10 mouse cellular contexts compared by ENCODE assay signal in genomic region chr2:58195346-58195745, GRCm38 (mm10). TPM values are rescaled to one million over a fixed set of nuclear protein-coding genes. Genes with fewer than 3 reads are reported as not detected.
A peak's percentile ranks its signal among the peaks of the same experiment; 100 is the strongest.
DNase-seq lines count a peak whose midpoint lies in the region; ATAC-seq lines count a peak whose summit lies in the region.
"Had no signal": no experiment of that assay in that cellular context is flagged by ENCODE, and none has a peak within 500 bp of the region (broad histone marks: within the 10 kb centered on the region; RNA-seq: fewer than 3 reads in every experiment).

Gene Cytip, minus strand, starts transcription at chr2:58195532.

- ATAC-seq in intestine, embryonic 15.5 days, result peak; percentile 44; the same call in 1 of the 2 replicates
- peak; percentile 56 for ATAC-seq in stomach, embryonic 16.5 days (ENCODE audit: insufficient read depth, low FRiP score)
- ATAC-seq in liver, embryonic 11.5 days (replicated peaks; ENCODE audit: low FRiP score), result no peak
- ATAC-seq: liver, embryonic 12.5 days had no signal

- 61% methylated on average over 4 of the region's 4 CpGs for whole genome bisulfite sequencing in intestine, embryonic 15.5 days
- 52% methylated on average over 4 of the region's 4 CpGs for WGBS in stomach, embryonic 16.5 days
- 83% methylated on average over 4 of the region's 4 CpGs for WGBS in liver, embryonic 11.5 days

- H3K27ac ChIP-seq in intestine, embryonic 15.5 days, result no peak within 1 kb of the TSS
- no peak within 1 kb of the TSS for H3K27ac ChIP-seq in stomach, embryonic 16.5 days (ENCODE audit: low read length)
- no peak within 1 kb of the TSS for H3K27ac ChIP-seq in liver, embryonic 11.5 days (ENCODE audit: low read depth, low read length)
- H3K27ac ChIP-seq: hindbrain, embryonic 13.5 days; liver, embryonic 12.5 days had no signal

- no peak within 1 kb of the TSS for H3K4me2 ChIP-seq in intestine, embryonic 15.5 days (replicated peaks)
- H3K4me2 ChIP-seq in stomach, embryonic 16.5 days (ENCODE audit: low read depth, low read length), result no peak within 1 kb of the TSS
- H3K4me2 ChIP-seq in liver, embryonic 11.5 days, result no peak within 1 kb of the TSS
- H3K4me2 ChIP-seq: hindbrain, embryonic 13.5 days; liver, embryonic 12.5 days had no signal

- no peaks in the 10 kb centered on the region for H3K9me3 ChIP-seq in intestine, embryonic 15.5 days
- no peaks in the 10 kb centered on the region for H3K9me3 ChIP-seq in stomach, embryonic 16.5 days (replicated peaks; ENCODE audit: control insufficient read depth, low read length)
- no peaks in the 10 kb centered on the region for H3K9me3 ChIP-seq in liver, embryonic 11.5 days (ENCODE audit: control insufficient read depth, low read length)
- H3K9me3 ChIP-seq: hindbrain, embryonic 13.5 days; liver, embryonic 12.5 days had no signal

- H3K36me3 ChIP-seq in intestine, embryonic 15.5 days, result no peaks in the 10 kb centered on the region
- no peaks in the 10 kb centered on the region for H3K36me3 ChIP-seq in stomach, embryonic 16.5 days (ENCODE audit: control insufficient read depth, insufficient read depth, low read length)
- H3K36me3 ChIP-seq in liver, embryonic 11.5 days (ENCODE audit: control insufficient read depth, insufficient read depth, low read length), result no peaks in the 10 kb centered on the region
- H3K36me3 ChIP-seq: hindbrain, embryonic 13.5 days; liver, embryonic 12.5 days had no signal

- no peak within 1 kb of the TSS for H3K9ac ChIP-seq in intestine, embryonic 15.5 days
- H3K9ac ChIP-seq in stomach, embryonic 16.5 days (ENCODE audit: low read length), result no peak within 1 kb of the TSS
- no peak within 1 kb of the TSS for H3K9ac ChIP-seq in liver, embryonic 11.5 days (ENCODE audit: low read depth, low read length)
- H3K9ac ChIP-seq: hindbrain, embryonic 13.5 days; liver, embryonic 12.5 days had no signal

- no peaks in the 10 kb centered on the region for H3K27me3 ChIP-seq in intestine, embryonic 15.5 days (replicated peaks)
- no peaks in the 10 kb centered on the region for H3K27me3 ChIP-seq in stomach, embryonic 16.5 days (ENCODE audit: control insufficient read depth, insufficient read depth, low read length)
- H3K27me3 ChIP-seq in liver, embryonic 11.5 days (replicated peaks; ENCODE audit: control insufficient read depth, insufficient read depth, low read length), result no peaks in the 10 kb centered on the region
- H3K27me3 ChIP-seq: hindbrain, embryonic 13.5 days; liver, embryonic 12.5 days had no signal

- no peaks in the 10 kb centered on the region for H3K4me1 ChIP-seq in intestine, embryonic 15.5 days (replicated peaks)
- H3K4me1 ChIP-seq in stomach, embryonic 16.5 days (ENCODE audit: control insufficient read depth, insufficient read depth, low read length), result no peaks in the 10 kb centered on the region
- no peaks in the 10 kb centered on the region for H3K4me1 ChIP-seq in liver, embryonic 11.5 days (replicated peaks; ENCODE audit: control insufficient read depth, insufficient read depth, low read length)
- H3K4me1 ChIP-seq: hindbrain, embryonic 13.5 days; liver, embryonic 12.5 days had no signal

- no peak within 1 kb of the TSS for H3K4me3 ChIP-seq in intestine, embryonic 15.5 days (replicated peaks)
- H3K4me3 ChIP-seq in stomach, embryonic 16.5 days (replicated peaks; ENCODE audit: low read length), result no peak within 1 kb of the TSS
- H3K4me3 ChIP-seq in liver, embryonic 11.5 days (ENCODE audit: low read depth, low read length), result no peak within 1 kb of the TSS
- H3K4me3 ChIP-seq: hindbrain, embryonic 13.5 days; liver, embryonic 12.5 days had no signal

- DNase-seq in ovary, postnatal 36 days (ENCODE audit: low spot score), result peak; percentile 5
- no peak for DNase-seq in ovary, postnatal 10 days (ENCODE audit: low spot score)
- peak; percentile 59 to 74 for DNase-seq in lung, adult 18-20 months
- DNase-seq in cerebellum, postnatal 4 days (ENCODE audit: low spot score in 2 of 2), result no peak
- DNase-seq in liver, embryonic 11.5 days (ENCODE audit: low spot score), result no peak
- no peak for DNase-seq in layer of hippocampus, adult 8-10 months (ENCODE audit: low spot score in 2 of 2)

RNA-seq across cellular contexts. Expression of gene Cytip, which starts in this region (rescaled TPM):
- 1.3 TPM in 2 replicates for polyA plus RNA-seq in intestine, embryonic 15.5 days (2015; fragmentation: Nextera tagmentation; extraction: Ambion mirVana)
- polyA plus RNA-seq in stomach, embryonic 16.5 days (2015; fragmentation: Nextera tagmentation; extraction: Ambion mirVana), result 1.7 and 2.2 TPM in 2 replicates
- 1.9 and 2.0 TPM in 2 replicates for polyA plus RNA-seq in liver, embryonic 11.5 days (2014; fragmentation: Nextera tagmentation; extraction: Ambion mirVana)
- total RNA-seq in layer of hippocampus, adult 8-10 months (2022), result 1 to 10 TPM in 2 of 4 experiments, not detected in 2; 1.3 TPM

Comparison
In these comparisons a context has a peak if more than half of its experiments do, and no peak if none do; other contexts are left out.
1. DNase-seq: peak in ovary, postnatal 36 days (single experiment) and lung, adult 18-20 months (2 of 2); none in ovary, postnatal 10 days (single experiment), cerebellum, postnatal 4 days (0 of 2), liver, embryonic 11.5 days (single experiment) and layer of hippocampus, adult 8-10 months (0 of 2).